ENCODE assay signal across 8 mouse cellular contexts in genomic region chr11:101189495-101190180, GRCm38 (mm10). TPM values are rescaled to one million over a fixed set of nuclear protein-coding genes. Genes with fewer than 3 reads are reported as not detected.
A peak's percentile ranks its signal among the peaks of the same experiment; 100 is the strongest.
DNase-seq lines count a peak whose midpoint lies in the region; ATAC-seq and TF ChIP-seq lines count a peak whose summit lies in the region.

No protein-coding gene starts in this region.

- H3K4me3 ChIP-seq in E14TG2a.4 (replicated peaks; ENCODE audit: low read length) = 0 out of 2 replicates have a peak overlapping the region, but pooled peaks have one; percentile 4
- no peak overlapping the region for H3K4me3 ChIP-seq in embryonic facial prominence, embryonic 13.5 days
- peak overlapping the region; percentile 34 for H3K4me3 ChIP-seq in heart, embryonic 10.5 days
- no peak overlapping the region for H3K4me3 ChIP-seq in kidney, embryonic 15.5 days (replicated peaks)
- no peak overlapping the region for H3K4me3 ChIP-seq in lung, adult 2 months (replicated peaks; ENCODE audit: extremely low read depth, low read depth, low read length)
- H3K4me3 ChIP-seq in olfactory bulb, adult 2 months (ENCODE audit: insufficient read depth, low read depth, low read length) = no peak overlapping the region

- TF ChIP-seq POLR2A in lung, adult 2 months (IDR thresholded peaks at IDR 0.05; ENCODE audit: borderline replicate concordance, extremely low read depth, low read depth, low read length) = peak; percentile 18; the same call in 1 of the 2 replicates
- no peak for TF ChIP-seq POLR2A in olfactory bulb, adult 2 months (IDR thresholded peaks at IDR 0.05; ENCODE audit: insufficient read depth, low read depth, low read length)

- ATAC-seq in embryonic facial prominence, embryonic 13.5 days (ENCODE audit: insufficient number of reproducible peaks, insufficient read depth, low FRiP score, low TSS enrichment, low read depth) = no peak
- ATAC-seq in kidney, embryonic 15.5 days (replicated peaks; ENCODE audit: low FRiP score) = peak; percentile 89

- peak; percentile 75 to 84 for DNase-seq in adrenal gland, postnatal 36 days
- peak; percentile 94 for DNase-seq in heart, embryonic 10.5 days (ENCODE audit: low spot score)
- no peak for DNase-seq in lung, adult 2 months
- no peak for DNase-seq in thymus, postnatal 14 days

- no peak for TF ChIP-seq CTCF in E14TG2a.4 (conservative IDR thresholded peaks at IDR 0.05; ENCODE audit: low read length)
- no peak for TF ChIP-seq CTCF in lung, adult 2 months (IDR thresholded peaks at IDR 0.05; ENCODE audit: insufficient read depth, low read length)
- TF ChIP-seq CTCF in olfactory bulb, adult 2 months (IDR thresholded peaks at IDR 0.05; ENCODE audit: insufficient read depth, low read depth, low read length) = no peak

- peak overlapping the region; percentile 55 for H3K27ac ChIP-seq in embryonic facial prominence, embryonic 13.5 days
- peak overlapping the region; percentile 87 for H3K27ac ChIP-seq in heart, embryonic 10.5 days
- H3K27ac ChIP-seq in kidney, embryonic 15.5 days = peak overlapping the region; percentile 95
- H3K27ac ChIP-seq in olfactory bulb, adult 2 months (ENCODE audit: insufficient read depth, low read depth, low read length) = 0 out of 2 replicates have a peak overlapping the region, but pooled peaks have one; percentile 22

- 0 out of 2 replicates have a peak overlapping the region, but pooled peaks have one; percentile 18 for H3K4me2 ChIP-seq in embryonic facial prominence, embryonic 13.5 days
- H3K4me2 ChIP-seq in kidney, embryonic 15.5 days = peak overlapping the region; percentile 20; the same call in 1 of the 2 replicates

- peaks cover 43% of the 10 kb centered on the region for H3K4me1 ChIP-seq in E14TG2a.4 (replicated peaks; ENCODE audit: low read depth, low read length)
- peaks cover 23% of the 10 kb centered on the region for H3K4me1 ChIP-seq in embryonic facial prominence, embryonic 13.5 days
- peaks cover 42% of the 10 kb centered on the region for H3K4me1 ChIP-seq in heart, embryonic 10.5 days
- H3K4me1 ChIP-seq in kidney, embryonic 15.5 days = peaks cover 49% of the 10 kb centered on the region
- H3K4me1 ChIP-seq in lung, adult 2 months (ENCODE audit: control insufficient read depth, insufficient read depth, low read length) = peaks cover 2% of the 10 kb centered on the region; the same call in 1 of the 2 replicates
- H3K4me1 ChIP-seq in olfactory bulb, adult 2 months (ENCODE audit: control insufficient read depth, insufficient read depth, low read length) = peaks cover 29% of the 10 kb centered on the region

- H3K27me3 ChIP-seq in E14TG2a.4 (ENCODE audit: insufficient read depth, low read length) = peaks cover 7% of the 10 kb centered on the region
- no peaks in the 10 kb centered on the region for H3K27me3 ChIP-seq in embryonic facial prominence, embryonic 13.5 days
- H3K27me3 ChIP-seq in heart, embryonic 10.5 days (ENCODE audit: insufficient read depth, poor library complexity, severe bottlenecking) = peaks cover 4% of the 10 kb centered on the region; the same call in 1 of the 2 replicates
- no peaks in the 10 kb centered on the region for H3K27me3 ChIP-seq in kidney, embryonic 15.5 days

- H3K9ac ChIP-seq in embryonic facial prominence, embryonic 13.5 days = peak overlapping the region; percentile 52; the same call in 1 of the 2 replicates
- no peak overlapping the region for H3K9ac ChIP-seq in kidney, embryonic 15.5 days

- peaks cover 28% of the 10 kb centered on the region for H3K36me3 ChIP-seq in E14TG2a.4 (ENCODE audit: insufficient read depth, low read length)
- peaks cover 25% of the 10 kb centered on the region for H3K36me3 ChIP-seq in embryonic facial prominence, embryonic 13.5 days
- peaks cover 17% of the 10 kb centered on the region for H3K36me3 ChIP-seq in heart, embryonic 10.5 days
- H3K36me3 ChIP-seq in kidney, embryonic 15.5 days = peaks cover 37% of the 10 kb centered on the region

- WGBS in embryonic facial prominence, embryonic 13.5 days = 14% methylated on average over 6 of the region's 6 CpGs
- WGBS in heart, embryonic 10.5 days = 7% methylated on average over 6 of the region's 6 CpGs
- WGBS in kidney, embryonic 15.5 days = 4% methylated on average over 6 of the region's 6 CpGs
- WGBS in lung, adult 2 months = 17% methylated on average over 6 of the region's 6 CpGs
- WGBS in olfactory bulb, adult 2 months = 18% methylated on average over 6 of the region's 6 CpGs

- no peaks in the 10 kb centered on the region for H3K9me3 ChIP-seq in E14TG2a.4 (ENCODE audit: low read length)
- H3K9me3 ChIP-seq in embryonic facial prominence, embryonic 13.5 days = no peaks in the 10 kb centered on the region
- H3K9me3 ChIP-seq in heart, embryonic 10.5 days = no peaks in the 10 kb centered on the region
- no peaks in the 10 kb centered on the region for H3K9me3 ChIP-seq in kidney, embryonic 15.5 days (replicated peaks)

RNA-seq across cellular contexts. Expression of gene Ccr10, which starts 14.4 kb away (rescaled TPM):
- under 1 TPM in 1 of 2 experiments, not detected in 1; 0.43 TPM for total RNA-seq in adrenal gland, postnatal 36 days (2021)
- 0.15 and 0.27 TPM in 2 replicates for polyA plus RNA-seq in embryonic facial prominence, embryonic 13.5 days (2015; fragmentation: Nextera tagmentation; extraction: Ambion mirVana)
- polyA plus RNA-seq in heart, embryonic 10.5 days (2016; fragmentation: Nextera tagmentation; extraction: Ambion mirVana) = 0.16 and 0.19 TPM in 2 replicates
- 0.78 and 0.82 TPM in 2 replicates for polyA plus RNA-seq in kidney, embryonic 15.5 days (2015; fragmentation: Nextera tagmentation; extraction: Ambion mirVana)
- 0.45 and 0.62 TPM in 2 replicates for polyA plus RNA-seq in lung, adult 2 months (2012; rRNA removed)
- polyA plus RNA-seq in olfactory bulb, adult 2 months (2012; ENCODE audit: insufficient read depth, insufficient read length, low replicate concordance, missing spikeins) = not detected in 2 replicates

RNA-seq across cellular contexts. Expression of gene Plekhh3, which starts 18.5 kb away (rescaled TPM):
- 10 to 100 TPM; 21.5 to 30.0 TPM for total RNA-seq in adrenal gland, postnatal 36 days (2021)
- 9.7 and 10.2 TPM in 2 replicates for polyA plus RNA-seq in embryonic facial prominence, embryonic 13.5 days (2015; fragmentation: Nextera tagmentation; extraction: Ambion mirVana)
- polyA plus RNA-seq in heart, embryonic 10.5 days (2016; fragmentation: Nextera tagmentation; extraction: Ambion mirVana) = 5.6 and 6.4 TPM in 2 replicates
- polyA plus RNA-seq in kidney, embryonic 15.5 days (2015; fragmentation: Nextera tagmentation; extraction: Ambion mirVana) = 17.0 and 18.6 TPM in 2 replicates
- polyA plus RNA-seq in lung, adult 2 months (2012; rRNA removed) = 41.2 and 47.4 TPM in 2 replicates
- polyA plus RNA-seq in olfactory bulb, adult 2 months (2012; ENCODE audit: insufficient read depth, insufficient read length, low replicate concordance, missing spikeins) = not detected in 2 replicates

RNA-seq across cellular contexts. Expression of gene Cntnap1, which starts 19.3 kb away (rescaled TPM):
- 1 to 10 TPM; 4.6 to 4.9 TPM for total RNA-seq in adrenal gland, postnatal 36 days (2021)
- polyA plus RNA-seq in embryonic facial prominence, embryonic 13.5 days (2015; fragmentation: Nextera tagmentation; extraction: Ambion mirVana) = 0.50 and 1.2 TPM in 2 replicates
- 0.39 and 0.44 TPM in 2 replicates for polyA plus RNA-seq in heart, embryonic 10.5 days (2016; fragmentation: Nextera tagmentation; extraction: Ambion mirVana)
- polyA plus RNA-seq in kidney, embryonic 15.5 days (2015; fragmentation: Nextera tagmentation; extraction: Ambion mirVana) = 1.9 and 2.0 TPM in 2 replicates
- polyA plus RNA-seq in lung, adult 2 months (2012; rRNA removed) = 2.6 and 2.7 TPM in 2 replicates
- polyA plus RNA-seq in olfactory bulb, adult 2 months (2012; ENCODE audit: insufficient read depth, insufficient read length, low replicate concordance, missing spikeins) = not detected in 2 replicates

RNA-seq across cellular contexts. Expression of gene Tubg2, which starts 33.9 kb away (rescaled TPM):
- total RNA-seq in adrenal gland, postnatal 36 days (2021) = 1 to 10 TPM; 5.9 to 7.0 TPM
- polyA plus RNA-seq in embryonic facial prominence, embryonic 13.5 days (2015; fragmentation: Nextera tagmentation; extraction: Ambion mirVana) = 12.6 and 12.9 TPM in 2 replicates
- 3.0 and 4.2 TPM in 2 replicates for polyA plus RNA-seq in heart, embryonic 10.5 days (2016; fragmentation: Nextera tagmentation; extraction: Ambion mirVana)
- polyA plus RNA-seq in kidney, embryonic 15.5 days (2015; fragmentation: Nextera tagmentation; extraction: Ambion mirVana) = 3.8 and 4.2 TPM in 2 replicates
- polyA plus RNA-seq in lung, adult 2 months (2012; rRNA removed) = 2.4 and 3.2 TPM in 2 replicates
- not detected in 2 replicates for polyA plus RNA-seq in olfactory bulb, adult 2 months (2012; ENCODE audit: insufficient read depth, insufficient read length, low replicate concordance, missing spikeins)

RNA-seq across cellular contexts. Expression of gene Ezh1, which starts 36.6 kb away (rescaled TPM):
- total RNA-seq in adrenal gland, postnatal 36 days (2021) = 10 to 100 TPM; 30.0 to 37.7 TPM
- 16.9 and 19.8 TPM in 2 replicates for polyA plus RNA-seq in embryonic facial prominence, embryonic 13.5 days (2015; fragmentation: Nextera tagmentation; extraction: Ambion mirVana)
- polyA plus RNA-seq in heart, embryonic 10.5 days (2016; fragmentation: Nextera tagmentation; extraction: Ambion mirVana) = 12.9 and 13.3 TPM in 2 replicates
- polyA plus RNA-seq in kidney, embryonic 15.5 days (2015; fragmentation: Nextera tagmentation; extraction: Ambion mirVana) = 22.9 and 27.0 TPM in 2 replicates
- 38.9 and 50.1 TPM in 2 replicates for polyA plus RNA-seq in lung, adult 2 months (2012; rRNA removed)
- not detected in 2 replicates for polyA plus RNA-seq in olfactory bulb, adult 2 months (2012; ENCODE audit: insufficient read depth, insufficient read length, low replicate concordance, missing spikeins)

Comparison
In these comparisons a context has a peak if more than half of its experiments do, and no peak if none do; other contexts are left out.
1. H3K4me3 ChIP-seq: peak in E14TG2a.4 (single experiment) and heart, embryonic 10.5 days (single experiment); none in embryonic facial prominence, embryonic 13.5 days (single experiment), kidney, embryonic 15.5 days (single experiment), lung, adult 2 months (single experiment) and olfactory bulb, adult 2 months (single experiment).
2. DNase-seq: peak in adrenal gland, postnatal 36 days (2 of 2) and heart, embryonic 10.5 days (single experiment); none in lung, adult 2 months (single experiment) and thymus, postnatal 14 days (single experiment).
3. H3K27ac ChIP-seq: peak in every context shown above with its lines; median percentile 95 in kidney, embryonic 15.5 days; 87 in heart, embryonic 10.5 days; 55 in embryonic facial prominence, embryonic 13.5 days; 22 in olfactory bulb, adult 2 months.